Mouse (Mus musculus) embryonic facial prominence, embryonic 11.5 days (tissue): Measurements from ENCODE around the gene Supt6. TPM values are rescaled to one million over a fixed set of nuclear protein-coding genes. Genes with fewer than 3 reads are reported as not detected.

ENCODE experiments used
- ATAC-seq: fragments of 200-750 bp; cut with Nextera tagmentation; replicated peaks from 2 replicates; pipeline ENCODE4 v1.8.0; 2017; ENCODE audit warnings: low read depth; ENCODE audit not compliant: insufficient number of reproducible peaks, low FRiP score, low TSS enrichment
- DNase-seq: peaks from one replicate; pipeline ENCODE4 v3.0.0-alpha.2; 2015; ENCODE audit warnings: low spot score
- H3K27ac ChIP-seq: fragments of 300-500 bp; sonication (generic); replicated peaks from 2 replicates; pipeline ENCODE4 v1.5.1; 2014; ENCODE audit warnings: mild to moderate bottlenecking, low read depth, low read length, control low read depth
- H3K27me3 ChIP-seq: fragments of 300-500 bp; sonication (generic); 2 replicates; pipeline ENCODE4 v1.6.1; 2014; ENCODE audit warnings: mild to moderate bottlenecking, low read length, moderate library complexity, mixed read lengths; ENCODE audit not compliant: control insufficient read depth, insufficient read depth
- H3K36me3 ChIP-seq: fragments of 300-500 bp; sonication (generic); replicated peaks from 2 replicates; pipeline ENCODE4 v1.6.1; 2014; ENCODE audit warnings: low read depth, mild to moderate bottlenecking, low read length, moderate library complexity, mixed read lengths; ENCODE audit not compliant: control insufficient read depth, insufficient read depth
- H3K4me1 ChIP-seq: fragments of 300-500 bp; sonication (generic); 2 replicates; pipeline ENCODE4 v1.6.1; 2014; ENCODE audit warnings: low read length, mixed read lengths; ENCODE audit not compliant: control insufficient read depth, insufficient read depth
- H3K4me2 ChIP-seq: fragments of 300-500 bp; sonication (generic); 2 replicates; pipeline ENCODE4 v1.6.1; 2014; ENCODE audit warnings: low read depth, mild to moderate bottlenecking, control low read depth, low read length, moderate library complexity
- H3K4me3 ChIP-seq: fragments of 300-500 bp; sonication (generic); 2 replicates; pipeline ENCODE4 v1.5.1; 2014; ENCODE audit warnings: low read depth, low read length, control low read depth
- H3K9ac ChIP-seq: fragments of 300-500 bp; sonication (generic); replicated peaks from 2 replicates; pipeline ENCODE4 v1.6.1; 2014; ENCODE audit warnings: mild to moderate bottlenecking, control low read depth, low read length
- H3K9me3 ChIP-seq: fragments of 300-500 bp; sonication (generic); replicated peaks from 2 replicates; pipeline ENCODE4 v1.6.1; 2016; ENCODE audit warnings: mild to moderate bottlenecking, low read length, inconsistent platforms, mixed read lengths; ENCODE audit not compliant: control insufficient read depth
- WGBS: fragments of 180-500 bp; shearing (Covaris S2); extraction: QIAGEN DNeasy Blood & Tissue Kit; methylation state at CpG from one replicate; pipeline ENCODE4 v1.1.7; 2014; 5-methylcytosine and 5-hydroxymethylcytosine counted together
- polyA plus RNA-seq: library from polyadenylated mRNA; unstranded; fragments of >200 nt; fragmentation: Nextera tagmentation; extraction: Ambion mirVana; gene quantifications from 2 replicates; pipeline ENCODE4 v1.2.1, GENCODE M21; 2014

Gene Supt6
- polyA plus RNA-seq, 1 experiment from 2014 or later = 24.9 TPM

DNA sequence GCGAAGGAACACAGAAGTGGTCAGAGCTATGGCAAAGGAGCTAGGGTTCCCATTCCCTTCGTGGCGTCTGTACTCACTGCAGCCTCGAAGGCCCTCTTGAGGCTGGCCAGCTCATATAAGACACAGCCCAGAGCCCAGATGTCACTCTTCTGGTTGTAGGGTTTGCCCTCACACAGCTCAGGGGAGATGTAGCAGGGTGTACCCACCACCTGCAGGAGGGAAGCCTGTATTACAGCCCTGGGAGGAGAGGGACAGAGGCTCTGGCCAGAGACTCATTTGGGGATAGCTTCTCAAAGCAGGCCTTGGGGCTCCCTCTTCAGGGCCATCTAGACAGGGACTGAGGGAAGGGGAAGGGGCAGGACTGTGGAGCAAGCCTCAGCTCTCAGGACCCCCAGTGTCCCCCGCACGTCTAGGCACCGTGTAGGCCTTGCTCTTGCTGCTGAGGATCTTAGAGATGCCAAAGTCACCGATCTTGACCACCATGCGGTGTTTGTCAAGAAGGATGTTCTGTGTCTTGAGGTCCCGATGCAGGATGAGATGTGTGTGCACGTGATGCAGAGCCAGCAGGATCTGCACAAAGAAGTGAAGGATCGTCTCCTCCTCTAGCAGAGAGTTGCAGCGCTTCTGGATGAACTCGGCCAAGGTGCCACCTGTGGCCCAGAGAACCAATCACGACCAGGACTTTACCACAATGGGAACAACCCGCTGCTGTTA, 73.6 kb downstream of the Supt6 start:
- Histone ChIP-seq H3K4me1 (no peaks in the 10 kb centered on the region), H3K27me3 (no peaks in the 10 kb centered on the region), H3K4me3 (no peak overlapping the region), H3K9me3 (no peaks in the 10 kb centered on the region), H3K9ac (no peak overlapping the region; the same call in 1 of the 2 replicates), H3K27ac (no peak overlapping the region), H3K4me2 (no peak overlapping the region), H3K36me3 (no peaks in the 10 kb centered on the region)
- ATAC-seq = no peak
- DNase-seq = no peak
- WGBS = 78% methylated on average over 16 of the region's 16 CpGs

GRCm38 (mm10) chr11:78171328-78171727, 74.5 kb downstream of the Supt6 start:
- Histone ChIP-seq H3K4me3 (no peak overlapping the region), H3K9ac (no peak overlapping the region), H3K36me3 (no peaks in the 10 kb centered on the region), H3K27me3 (no peaks in the 10 kb centered on the region), H3K27ac (no peak overlapping the region), H3K4me2 (no peak overlapping the region), H3K9me3 (no peaks in the 10 kb centered on the region), H3K4me1 (no peaks in the 10 kb centered on the region)
- no peak for DNase-seq
- 66% methylated on average over 4 of the region's 4 CpGs for WGBS
- ATAC-seq = no peak

- 84% methylated on average over 15 of the region's 15 CpGs for WGBS
- H3K4me2 ChIP-seq = no peak overlapping the region
- peaks cover 2% of the 10 kb centered on the region; the same call in 1 of the 2 replicates for H3K4me1 ChIP-seq
- ATAC-seq (no peak), DNase-seq (no peak)
- no peak overlapping the region for H3K9ac ChIP-seq
- no peak overlapping the region for H3K4me3 ChIP-seq
- H3K27ac ChIP-seq = no peak overlapping the region
- H3K27me3 ChIP-seq = no peaks in the 10 kb centered on the region
- no peaks in the 10 kb centered on the region for H3K9me3 ChIP-seq
- H3K36me3 ChIP-seq = no peaks in the 10 kb centered on the region
Observed at GRCm38 (mm10) chr11:78170306-78170705, 75.5 kb downstream of the Supt6 start.

GRCm38 (mm10) chr11:78168541-78169468, 77.0 kb downstream of the Supt6 start:
- ATAC-seq (no peak), DNase-seq (no peak)
- no peak overlapping the region for H3K4me2 ChIP-seq
- WGBS = 58% methylated on average over 19 of the region's 19 CpGs
- H3K27me3 ChIP-seq = no peaks in the 10 kb centered on the region
- H3K27ac ChIP-seq = no peak overlapping the region
- peaks cover 2% of the 10 kb centered on the region; the same call in 1 of the 2 replicates for H3K4me1 ChIP-seq
- H3K36me3 ChIP-seq = no peaks in the 10 kb centered on the region
- H3K9me3 ChIP-seq = no peaks in the 10 kb centered on the region
- H3K4me3 ChIP-seq = no peak overlapping the region
- H3K9ac ChIP-seq = no peak overlapping the region

GRCm38 (mm10) chr11:78167257-78167959, 78.4 kb downstream of the Supt6 start:
- no peaks in the 10 kb centered on the region; the same call in 1 of the 2 replicates for H3K36me3 ChIP-seq
- peaks cover 8% of the 10 kb centered on the region for H3K4me1 ChIP-seq
- ATAC-seq = no peak
- H3K27ac ChIP-seq = no peak overlapping the region
- H3K9me3 ChIP-seq = no peaks in the 10 kb centered on the region
- H3K27me3 ChIP-seq = no peaks in the 10 kb centered on the region
- H3K4me3 ChIP-seq = no peak overlapping the region
- no peak for DNase-seq
- no peak overlapping the region for H3K9ac ChIP-seq
- WGBS = 81% methylated on average over 14 of the region's 14 CpGs
- no peak overlapping the region for H3K4me2 ChIP-seq

GRCm38 (mm10) chr11:78166640-78167039, 79.1 kb downstream of the Supt6 start:
- WGBS = 57% methylated on average over 6 of the region's 6 CpGs
- no peak overlapping the region for H3K4me3 ChIP-seq
- no peak for ATAC-seq
- H3K27me3 ChIP-seq = no peaks in the 10 kb centered on the region
- H3K4me1 ChIP-seq = peaks cover 9% of the 10 kb centered on the region
- H3K36me3 ChIP-seq = peaks cover 6% of the 10 kb centered on the region
- H3K9me3 ChIP-seq = no peaks in the 10 kb centered on the region
- DNase-seq = no peak
- H3K9ac ChIP-seq = no peak overlapping the region
- no peak overlapping the region for H3K4me2 ChIP-seq
- H3K27ac ChIP-seq = no peak overlapping the region

- H3K9me3 ChIP-seq = no peaks in the 10 kb centered on the region
- WGBS = 30% methylated on average over 4 of the region's 4 CpGs
- ATAC-seq = no peak
- H3K4me3 ChIP-seq = peak overlapping the region; percentile 100; the same call in 1 of the 2 replicates
- DNase-seq = no peak
- no peak overlapping the region for H3K9ac ChIP-seq
- peaks cover 9% of the 10 kb centered on the region for H3K4me1 ChIP-seq
- H3K27me3 ChIP-seq = no peaks in the 10 kb centered on the region
- peak overlapping the region; percentile 63; the same call in 1 of the 2 replicates for H3K27ac ChIP-seq
- peaks cover 10% of the 10 kb centered on the region for H3K36me3 ChIP-seq
- peak overlapping the region; percentile 90 for H3K4me2 ChIP-seq
Observed at GRCm38 (mm10) chr11:78166161-78166560, 79.6 kb downstream of the Supt6 start.
